Mouse (Mus musculus) frontal cortex, adult (tissue): ENCODE results near the gene Cd22.
"Not testable (repeated sequence)": the region's sequence is repeated elsewhere in the genome, so short reads cannot be mapped to it uniquely, and the experiment has no call there.

Experiments
- ATAC-seq: cut with Nextera tagmentation; 2 replicates; pipeline ENCODE4 v1.9.2; 2017; ENCODE audit warnings: mild to moderate bottlenecking, moderate library complexity, mixed read lengths; ENCODE audit not compliant: low TSS enrichment

Cd22 gene

DNA sequence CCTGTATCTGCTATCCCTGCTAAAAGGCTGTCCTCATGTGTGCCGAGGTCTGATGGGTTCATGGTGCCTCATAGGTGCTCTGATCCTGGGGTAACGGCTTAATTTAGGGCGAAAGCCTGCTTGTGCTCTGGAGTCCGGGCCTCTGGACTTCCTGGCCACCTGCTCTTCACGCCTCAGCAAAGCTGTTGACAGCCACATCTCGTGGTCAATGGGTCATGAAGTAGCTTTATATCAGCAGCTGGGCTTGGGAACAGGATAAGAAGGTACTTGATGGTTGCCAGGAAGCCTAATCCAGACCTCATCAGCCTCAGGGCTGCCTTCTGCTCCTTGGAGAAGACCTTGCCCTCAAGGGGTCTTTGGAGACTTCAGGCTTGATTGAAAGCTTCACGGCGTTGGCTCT lies 16.8 kb downstream of the Cd22 start:
- ATAC-seq, result no peak

GRCm38 (mm10) chr7:30861464-30861863 lies 18.7 kb downstream of the Cd22 start, which contains the start of gene Ffar1:
Gene Ffar1, minus strand, starts transcription at chr7:30861564.
- no peak for ATAC-seq

DNA sequence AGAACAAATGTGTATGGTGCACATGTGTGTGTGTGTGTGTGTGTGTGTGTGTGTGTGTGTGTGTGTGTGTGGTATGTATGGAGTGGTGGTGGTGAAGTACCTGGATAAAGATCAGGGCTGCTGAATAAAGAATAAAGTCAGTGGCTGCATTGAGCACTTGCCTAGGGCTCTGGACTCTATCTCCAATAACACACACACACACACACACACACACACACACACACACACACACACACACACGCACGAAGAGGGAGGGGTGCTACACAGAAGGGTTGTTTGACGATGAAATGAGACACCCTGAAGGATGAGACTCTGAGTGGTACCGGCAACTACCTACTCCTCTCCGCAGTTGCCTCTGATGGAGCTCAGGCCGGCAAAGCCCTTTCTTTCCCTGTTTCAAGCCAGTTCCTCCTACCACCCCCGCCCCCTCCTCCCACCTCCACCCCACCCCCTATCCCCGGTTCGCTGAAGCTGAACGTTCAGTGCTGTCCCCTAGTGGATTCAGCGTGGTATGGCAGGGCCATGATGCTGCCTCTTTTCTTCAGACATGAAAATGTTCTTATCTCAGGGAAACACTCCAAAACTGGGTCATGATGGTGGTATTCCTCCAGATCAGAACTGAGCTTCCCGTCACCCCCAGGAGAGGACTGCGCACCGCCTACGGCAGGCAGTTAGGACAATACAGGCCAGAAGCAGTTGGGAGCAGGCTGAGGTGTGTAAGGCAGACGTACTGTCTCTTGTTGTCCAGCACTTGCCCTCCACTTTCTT lies 20.3 kb downstream of the Cd22 start:
- ATAC-seq, result peak; percentile 44; the same call in 1 of the 2 replicates

DNA sequence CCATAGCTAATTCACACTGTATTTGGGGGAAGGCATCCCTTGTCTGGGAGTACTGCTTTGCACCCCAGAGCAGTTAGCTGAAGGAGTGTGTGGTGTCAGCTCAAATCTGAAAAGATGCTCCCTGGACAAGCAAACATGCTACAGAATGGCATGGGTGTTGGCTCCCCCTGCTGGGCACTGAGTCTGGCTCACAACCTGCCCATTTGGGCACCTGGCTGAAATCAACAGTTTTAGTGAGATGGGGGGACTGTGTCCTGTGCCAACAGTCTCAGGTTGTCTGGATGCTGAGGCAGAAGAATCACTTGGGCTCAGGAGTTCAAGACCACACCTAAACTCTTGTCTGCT lies 20.9 kb downstream of the Cd22 start:
- ATAC-seq, result peak; percentile 78; the same call in 1 of the 2 replicates

DNA sequence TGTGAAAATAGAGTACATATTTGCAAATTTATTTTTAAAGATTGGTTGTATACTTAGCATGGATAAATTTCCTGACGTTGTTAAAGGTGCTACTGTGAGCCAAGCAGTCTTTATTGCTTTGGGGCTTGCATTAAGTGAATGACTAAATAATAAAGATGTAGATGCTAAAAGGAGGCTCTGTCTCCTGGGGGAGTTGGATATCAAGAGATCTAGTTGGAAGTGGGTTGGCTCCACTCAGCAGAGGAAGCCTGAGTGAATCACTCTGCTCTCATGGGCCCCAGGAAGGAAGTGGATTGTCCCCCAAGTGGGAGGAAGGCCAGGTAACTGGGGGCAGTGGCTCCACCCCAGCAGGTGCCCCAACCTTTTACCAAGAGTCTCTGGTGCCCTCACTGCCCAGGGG lies 22.4 kb downstream of the Cd22 start:
- ATAC-seq, result no peak

GRCm38 (mm10) chr7:30856078-30856477 lies 24.1 kb downstream of the Cd22 start, which contains the start of gene Ffar3:
Gene Ffar3, minus strand, starts transcription at chr7:30856178.
- no peak for ATAC-seq

DNA sequence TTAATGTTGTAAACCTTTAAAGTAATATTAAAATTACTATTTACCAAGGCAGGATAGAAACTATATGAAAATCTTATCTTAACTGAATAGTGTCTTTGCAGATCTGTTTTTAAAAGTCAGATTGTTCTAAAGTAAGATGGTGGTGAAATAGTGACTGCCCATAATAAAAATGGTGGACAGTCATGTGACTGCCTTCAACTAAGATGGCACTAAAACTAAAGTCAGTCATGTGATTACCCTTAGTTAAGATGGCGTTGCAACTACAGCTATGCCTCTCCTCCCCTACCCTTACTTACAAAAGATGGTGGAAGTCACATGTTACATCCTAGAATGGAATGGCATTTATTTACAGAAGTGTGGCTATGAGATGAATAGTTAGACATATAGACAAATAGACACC lies 28.7 kb downstream of the Cd22 start:
- no peak for ATAC-seq

DNA sequence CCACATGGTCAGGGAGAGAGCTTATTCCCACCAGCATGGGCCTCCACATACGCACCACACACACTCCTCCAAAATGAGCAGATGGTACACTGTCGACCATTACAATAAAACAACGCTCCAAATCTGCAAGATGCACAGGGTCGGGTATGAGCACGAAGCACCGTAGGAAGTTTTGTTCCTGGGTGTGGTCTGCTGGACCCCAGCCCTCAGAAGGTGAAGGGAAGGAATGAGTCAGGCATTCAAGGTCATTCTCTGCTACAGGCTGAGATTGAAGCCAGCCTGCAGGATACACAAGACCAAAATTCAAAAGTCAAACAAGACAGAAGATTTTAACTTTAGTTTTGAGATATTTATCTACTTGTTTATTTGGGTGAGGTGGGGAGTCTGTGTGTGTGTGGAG lies 32.2 kb downstream of the Cd22 start:
- no peak for ATAC-seq

DNA sequence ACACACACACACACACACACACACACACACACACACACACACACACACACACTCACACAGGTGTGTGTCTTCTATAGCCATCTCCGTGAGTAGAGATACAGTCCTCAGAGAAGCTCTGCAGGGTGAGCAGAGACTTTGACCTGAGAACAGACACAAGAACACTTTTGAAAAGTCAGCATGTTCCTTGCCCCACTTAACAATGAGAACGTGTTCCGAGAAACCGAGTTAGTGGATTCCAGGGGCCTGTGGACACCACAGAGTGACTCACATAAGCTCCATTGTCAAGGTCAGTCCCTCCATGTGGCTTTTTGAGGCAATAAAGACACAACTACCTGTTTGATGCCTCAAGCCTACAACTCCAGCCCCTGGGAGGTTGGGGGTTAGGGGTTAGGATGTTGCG lies 32.8 kb downstream of the Cd22 start:
- no peak for ATAC-seq

DNA sequence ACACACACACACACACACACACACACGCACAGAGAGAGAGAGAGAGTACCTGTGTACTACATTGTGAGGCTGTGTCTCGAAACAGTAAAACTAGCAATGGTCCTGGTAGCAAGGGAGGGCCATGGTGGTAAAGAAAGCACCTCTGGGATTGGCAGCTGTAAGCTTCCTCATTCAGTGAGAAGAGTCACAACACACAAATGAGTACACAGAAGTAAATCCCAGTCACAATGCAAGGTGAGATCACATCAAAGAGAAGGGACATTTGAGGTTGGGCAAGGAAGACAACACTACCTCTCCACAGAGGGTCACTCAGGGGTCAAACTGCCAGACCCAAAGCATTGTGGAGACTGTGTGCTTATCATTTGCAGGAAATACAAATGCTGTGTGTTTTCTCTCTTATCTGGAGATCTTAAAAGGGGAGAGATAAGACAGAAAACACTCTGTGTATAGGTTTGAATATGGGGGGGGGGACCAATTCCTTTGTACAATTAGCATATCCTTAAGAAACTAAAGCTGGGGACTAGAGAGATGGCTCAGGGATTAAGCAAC lies 33.6 kb downstream of the Cd22 start:
- ATAC-seq, result no peak

DNA sequence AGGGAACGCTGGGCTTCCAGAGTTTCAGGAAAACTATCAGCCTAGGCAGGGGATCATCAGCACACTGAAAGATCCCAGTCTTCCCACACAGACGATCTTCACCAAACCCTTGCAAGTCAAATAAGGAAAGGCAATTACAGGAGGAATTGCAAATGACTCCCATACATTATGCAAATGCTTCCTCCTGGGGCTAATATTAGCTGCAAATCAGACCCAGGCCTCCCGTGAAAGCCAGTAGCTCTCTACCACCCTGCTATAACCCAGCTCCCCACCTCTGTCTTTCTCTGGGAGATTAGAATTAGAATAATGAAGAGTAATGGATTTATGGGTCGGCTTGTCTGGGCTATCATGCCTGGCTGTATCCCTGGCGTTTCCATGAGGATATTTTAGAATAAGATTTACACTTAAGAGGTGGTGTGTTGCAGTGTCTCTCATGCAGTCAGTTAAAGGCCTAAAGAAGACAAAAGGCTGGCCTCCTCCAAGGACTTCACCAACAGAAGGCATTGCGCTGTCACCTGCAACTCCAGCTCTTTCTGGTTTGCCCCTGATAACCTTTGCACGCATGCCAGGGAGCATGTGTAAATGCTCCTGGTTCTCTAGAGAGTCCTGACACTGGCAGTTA lies 35.4 kb downstream of the Cd22 start:
- ATAC-seq, result no peak

GRCm38 (mm10) chr7:30842092-30842491 lies 38.0 kb downstream of the Cd22 start:
- ATAC-seq, result no peak

DNA sequence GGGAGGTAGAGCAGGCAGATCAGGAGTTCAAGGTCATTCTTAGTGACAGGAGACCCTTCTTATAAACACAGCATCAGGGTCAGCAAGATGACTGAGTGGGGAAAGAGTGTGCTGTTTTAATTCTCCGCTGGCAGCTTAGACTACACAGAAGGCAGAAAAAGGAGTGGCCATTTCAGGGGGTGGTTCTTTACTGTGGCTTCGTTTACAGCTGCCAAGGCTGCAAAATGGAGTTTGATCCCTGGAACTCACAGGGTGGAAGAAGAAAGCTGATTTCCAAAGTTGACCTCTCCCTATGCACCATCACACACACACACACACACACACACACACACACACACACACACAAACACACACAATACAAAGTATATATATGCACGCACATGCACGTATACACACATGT lies 38.8 kb downstream of the Cd22 start:
- no peak for ATAC-seq

GRCm38 (mm10) chr7:30840306-30840705 lies 39.8 kb downstream of the Cd22 start:
- no peak for ATAC-seq

GRCm38 (mm10) chr7:30837277-30837676 lies 42.9 kb downstream of the Cd22 start:
- no peak for ATAC-seq

DNA sequence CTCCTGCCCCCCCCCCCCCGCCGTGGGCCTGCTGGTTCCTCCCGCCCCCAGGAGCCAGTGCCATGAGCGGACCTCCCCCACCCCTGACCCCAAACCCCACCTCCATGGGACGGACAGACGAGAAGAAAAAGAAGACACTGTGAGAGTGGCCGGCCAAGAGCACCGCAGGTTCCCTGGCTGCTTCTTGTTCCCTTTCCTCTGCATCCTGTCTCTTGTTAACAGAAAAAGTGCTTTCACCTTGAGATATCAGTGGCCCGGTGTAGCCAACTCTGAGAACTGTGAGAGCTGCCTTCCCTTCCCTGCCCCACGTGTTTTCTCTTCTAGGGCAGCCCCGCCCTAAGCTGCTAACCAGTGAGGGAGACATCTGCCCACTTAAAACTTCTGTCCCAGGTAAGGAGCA lies 47.5 kb downstream of the Cd22 start:
- ATAC-seq, result not testable (repeated sequence)

- ATAC-seq, result no peak
Measured at GRCm38 (mm10) chr7:30832261-30832660, 47.9 kb downstream of the Cd22 start.

GRCm38 (mm10) chr7:30829428-30829827 lies 50.7 kb downstream of the Cd22 start:
- ATAC-seq, result no peak

DNA sequence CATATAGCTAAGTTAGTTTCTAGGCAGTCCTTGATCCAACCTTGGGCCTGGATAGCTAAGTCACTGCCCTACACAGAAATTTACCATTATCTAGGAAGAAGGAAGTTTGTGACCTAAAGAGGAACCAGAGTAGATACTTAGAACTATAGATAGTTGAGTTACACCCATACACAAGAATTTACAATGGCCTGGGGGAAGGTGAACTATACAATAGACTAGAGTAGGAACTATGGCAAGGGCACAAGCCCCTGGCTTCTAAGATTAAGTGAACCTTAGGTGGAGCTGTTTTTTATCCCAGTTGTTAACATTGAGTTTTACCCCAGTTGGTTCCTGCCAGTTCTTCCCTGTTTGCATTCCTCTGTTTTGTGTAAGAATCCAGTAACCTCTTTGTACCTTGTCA lies 51.3 kb downstream of the Cd22 start:
- not testable (repeated sequence) for ATAC-seq

GRCm38 (mm10) chr7:30826660-30827059 lies 53.5 kb downstream of the Cd22 start:
- no peak for ATAC-seq

DNA sequence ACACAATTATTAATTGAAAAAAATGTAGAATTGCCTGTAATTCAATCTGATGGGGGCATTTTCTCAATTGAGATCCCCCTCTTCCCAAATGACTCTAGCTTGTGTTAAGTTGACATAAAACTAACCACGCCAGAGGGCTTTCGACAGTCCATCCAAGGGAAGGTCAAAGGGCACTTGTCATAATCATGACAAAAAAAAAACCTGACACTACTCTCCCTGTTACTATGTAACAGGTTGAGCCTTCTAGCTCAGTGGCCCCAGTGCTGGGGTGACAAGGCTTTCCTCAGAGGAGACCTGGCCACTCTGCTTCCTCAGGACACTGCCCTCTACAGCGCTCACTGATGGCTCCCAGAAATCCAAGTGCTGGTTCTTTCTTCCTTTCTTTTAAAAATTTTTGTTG lies 55.8 kb downstream of the Cd22 start:
- no peak for ATAC-seq

- no peak for ATAC-seq
Measured at GRCm38 (mm10) chr7:30823675-30824074, 56.5 kb downstream of the Cd22 start, which contains the start of gene Ffar2. Gene Ffar2, minus strand, starts transcription at chr7:30823775.

DNA sequence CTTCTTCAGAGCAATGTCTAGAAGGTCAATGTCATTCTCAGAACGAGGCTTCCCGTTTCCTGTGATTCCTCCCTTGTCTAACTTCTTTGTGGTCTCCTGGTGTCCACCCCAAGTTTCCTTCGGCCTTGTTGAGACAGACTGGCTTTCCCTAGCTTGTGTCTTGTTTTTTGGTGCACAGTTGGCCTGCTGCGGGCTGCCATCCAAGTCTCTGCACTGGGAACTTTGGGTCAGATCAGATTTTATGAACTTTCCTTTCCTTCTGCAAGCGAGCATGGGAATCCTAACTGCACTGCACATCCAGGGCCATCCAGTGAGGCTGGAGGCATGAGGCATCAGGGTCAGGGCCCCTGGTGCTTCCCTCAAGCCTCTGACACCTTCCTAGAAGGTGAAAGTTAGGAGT lies 58.6 kb downstream of the Cd22 start:
- no peak for ATAC-seq
